Mouse (Mus musculus) liver, postnatal 0 days (tissue): ENCODE data around the gene Psmd3. TPM values are rescaled to one million over a fixed set of nuclear protein-coding genes. Genes with fewer than 3 reads are reported as not detected.

Source experiments
- ATAC-seq: fragments of 200-750 bp; cut with Nextera tagmentation; 2 replicates; pipeline ENCODE4 v1.8.0; 2017; ENCODE audit warnings: mild to moderate bottlenecking, moderate library complexity
- DNase-seq: peaks from one replicate; pipeline ENCODE4 v3.0.0-alpha.2; 2016
- H3K27ac ChIP-seq: fragments of 300-500 bp; sonication (generic); 2 replicates; pipeline ENCODE4 v1.5.1; 2014; ENCODE audit warnings: antibody characterized with exemption, moderate library complexity, mild to moderate bottlenecking, low read depth
- H3K27me3 ChIP-seq: fragments of 300-500 bp; sonication (generic); 2 replicates; pipeline ENCODE4 v1.6.1; 2014; ENCODE audit warnings: low read length, control low read depth, mixed read lengths; ENCODE audit not compliant: insufficient read depth
- H3K36me3 ChIP-seq: fragments of 300-500 bp; sonication (generic); replicated peaks from 2 replicates; pipeline ENCODE4 v1.6.1; 2014; ENCODE audit warnings: mild to moderate bottlenecking, control low read depth, low read length, moderate library complexity, mixed read lengths; ENCODE audit not compliant: insufficient read depth
- H3K4me1 ChIP-seq: fragments of 300-500 bp; sonication (generic); 2 replicates; pipeline ENCODE4 v1.6.1; 2014; ENCODE audit warnings: antibody characterized with exemption, mild to moderate bottlenecking, control low read depth; ENCODE audit not compliant: insufficient read depth
- H3K4me2 ChIP-seq: fragments of 300-500 bp; sonication (generic); 2 replicates; pipeline ENCODE4 v1.6.1; 2014; ENCODE audit warnings: low read depth, mild to moderate bottlenecking, low read length, moderate library complexity, mixed read lengths
- H3K4me3 ChIP-seq: fragments of 300-500 bp; sonication (generic); 2 replicates; pipeline ENCODE4 v1.5.1; 2014; ENCODE audit warnings: low read depth, low read length
- H3K9ac ChIP-seq: fragments of 300-500 bp; sonication (generic); replicated peaks from 2 replicates; pipeline ENCODE4 v1.6.1; 2014; ENCODE audit warnings: mild to moderate bottlenecking, moderate library complexity
- H3K9me3 ChIP-seq: fragments of 300-500 bp; sonication (generic); 2 replicates; pipeline ENCODE4 v1.6.1; 2016; ENCODE audit warnings: mild to moderate bottlenecking, control low read depth, low read length, mixed read lengths
- CTCF ChIP-seq: sonication (generic); IDR thresholded peaks from 2 replicates; pipeline ENCODE4 v1.5.1; 2016; ENCODE audit warnings: antibody characterized with exemption, low read depth
- EP300 ChIP-seq: IDR thresholded peaks from 2 replicates; pipeline ENCODE4 v1.6.1; 2016; ENCODE audit warnings: antibody characterized with exemption, low read depth, mild to moderate bottlenecking
- WGBS: fragments of 180-500 bp; shearing (Covaris S2); extraction: QIAGEN DNeasy Blood & Tissue Kit; methylation state at CpG from one replicate; pipeline ENCODE4 v1.1.7; 2014; ENCODE audit not compliant: insufficient replicate concordance; 5-methylcytosine and 5-hydroxymethylcytosine counted together
- polyA plus RNA-seq: library from polyadenylated mRNA; unstranded; fragments of >200 nt; fragmentation: Nextera tagmentation; extraction: Ambion mirVana; gene quantifications from 2 replicates; pipeline ENCODE4 v1.2.1, GENCODE M21; 2015

The Psmd3 gene
- polyA plus RNA-seq, 1 experiment from 2014 or later, result 71.0 TPM

DNA sequence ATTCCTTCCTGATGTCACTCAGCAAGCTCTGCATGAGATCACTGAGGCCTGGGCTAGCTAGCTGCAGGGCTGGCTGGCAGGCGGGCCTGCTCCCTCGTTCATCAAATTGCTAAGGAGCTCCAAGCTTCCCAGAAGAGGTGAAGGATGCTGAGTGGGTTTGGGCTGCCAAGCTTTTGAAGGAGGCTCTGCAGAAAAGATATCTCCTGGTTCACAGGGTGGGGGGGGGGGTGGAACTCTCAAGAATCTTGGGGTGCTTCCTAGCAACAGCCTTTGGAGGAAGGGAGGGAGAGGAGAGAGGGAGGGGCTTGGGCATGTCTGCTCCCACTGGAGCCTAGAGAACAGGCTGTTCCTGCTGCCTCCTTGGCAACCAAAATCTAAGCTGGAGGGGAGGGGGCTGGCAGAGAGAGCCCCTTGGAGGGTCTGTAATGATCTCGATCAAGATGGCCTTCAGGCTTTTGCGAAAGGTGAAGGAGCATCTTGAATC lies 56.1 kb downstream of the Psmd3 start:
- H3K9me3 ChIP-seq, result peaks cover 5% of the 10 kb centered on the region; the same call in 1 of the 2 replicates
- no peak overlapping the region for H3K9ac ChIP-seq
- 67% methylated on average over 4 of the region's 4 CpGs for WGBS

DNA sequence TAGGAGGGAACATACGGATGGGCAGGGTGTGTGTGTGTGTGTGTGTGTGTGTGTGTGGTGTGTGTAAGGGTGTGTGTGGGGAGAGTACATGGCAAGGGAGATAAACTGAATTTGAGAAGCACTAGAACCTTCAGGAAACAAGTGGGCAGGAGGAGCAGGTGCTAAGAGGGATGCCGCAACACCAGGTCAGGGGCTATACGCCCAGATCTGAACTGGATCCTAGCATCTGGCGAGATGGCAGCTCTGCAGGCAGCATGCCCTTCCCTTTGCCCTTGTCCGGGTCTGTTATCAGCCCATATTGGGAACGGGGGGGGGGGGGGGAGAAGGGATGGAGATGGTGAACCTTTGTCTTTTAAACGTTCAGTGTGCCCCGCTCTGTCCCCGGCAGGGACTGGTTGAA lies 56.6 kb downstream of the Psmd3 start:
- no peaks in the 10 kb centered on the region for H3K27me3 ChIP-seq
- H3K36me3 ChIP-seq, result no peaks in the 10 kb centered on the region
- peaks cover 31% of the 10 kb centered on the region for H3K4me1 ChIP-seq
- WGBS, result 44% methylated on average over 9 of the region's 9 CpGs
- no peak for ATAC-seq
- no peak overlapping the region for H3K9ac ChIP-seq
- H3K27ac ChIP-seq, result no peak overlapping the region
- DNase-seq, result no peak
- TF ChIP-seq EP300 (no peak), CTCF (no peak)
- no peak overlapping the region for H3K4me3 ChIP-seq
- peaks cover 5% of the 10 kb centered on the region; the same call in 1 of the 2 replicates for H3K9me3 ChIP-seq
- H3K4me2 ChIP-seq, result no peak overlapping the region

More for the DNA sequence above, 56.1 kb downstream of the Psmd3 start:
- Histone ChIP-seq H3K4me1 (peaks cover 27% of the 10 kb centered on the region), H3K4me2 (no peak overlapping the region), H3K27me3 (no peaks in the 10 kb centered on the region), H3K27ac (no peak overlapping the region), H3K4me3 (no peak overlapping the region), H3K36me3 (no peaks in the 10 kb centered on the region)
- no peak for DNase-seq
- no peak for TF ChIP-seq CTCF
- TF ChIP-seq EP300, result no peak
- ATAC-seq, result no peak

DNA sequence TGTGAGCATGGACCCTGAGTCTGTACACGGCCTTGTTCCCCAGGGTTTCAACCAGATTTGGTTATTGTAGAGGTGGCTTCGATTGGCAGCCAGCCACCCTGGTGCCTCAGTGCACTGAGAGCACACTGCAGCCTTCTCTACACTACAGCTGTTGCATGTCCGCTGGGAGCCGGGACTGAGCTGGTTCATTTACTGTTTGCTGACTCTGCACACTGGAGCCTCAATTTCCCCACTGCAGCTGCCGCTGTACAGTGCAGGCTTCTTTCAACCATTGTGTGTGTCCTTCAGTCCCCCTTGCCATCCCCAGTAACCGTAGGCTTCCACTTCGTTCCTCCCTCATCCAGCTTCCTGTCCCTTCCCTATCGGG lies 57.7 kb downstream of the Psmd3 start:
- Histone ChIP-seq H3K4me1 (peaks cover 38% of the 10 kb centered on the region), H3K4me3 (peak overlapping the region; percentile 99)
- 15% methylated on average over 8 of the region's 8 CpGs for WGBS

DNA sequence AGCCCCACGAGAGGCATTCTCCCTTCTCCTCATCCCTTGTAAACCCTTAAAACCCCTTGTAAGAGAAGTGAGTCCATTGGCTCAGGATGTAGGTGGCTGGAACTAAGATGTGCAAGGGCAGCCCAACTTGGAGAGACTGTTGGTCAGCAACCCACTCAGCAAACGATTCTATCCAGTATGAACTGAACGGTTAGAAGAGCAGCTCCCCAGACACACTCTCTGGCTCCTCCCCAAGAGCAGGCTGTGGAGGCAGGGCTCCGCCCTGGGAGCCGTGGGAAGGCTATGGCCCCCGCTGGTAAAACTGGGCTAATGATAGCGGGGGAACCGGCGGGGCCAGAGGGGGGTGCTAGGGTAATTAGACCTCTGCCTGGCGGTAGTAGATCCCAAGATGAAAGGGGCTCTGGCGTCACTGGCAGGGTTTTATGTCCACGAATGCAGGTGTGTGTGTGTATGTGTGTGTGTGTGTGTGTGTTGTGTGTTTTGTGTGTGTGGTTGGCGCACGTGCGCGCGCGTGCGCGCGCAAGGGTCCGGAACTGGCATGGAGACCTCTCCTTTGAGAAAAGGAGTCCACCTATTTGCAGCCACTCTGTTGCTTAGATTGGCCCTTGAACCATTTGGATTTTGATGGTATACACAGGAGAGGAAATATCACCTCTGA lies 58.2 kb downstream of the Psmd3 start, which contains the start of gene Thra:
Gene Thra (plus strand): TSS at position 246 of the 658 bp plus-strand sequence.
- TF ChIP-seq EP300 (0 out of 2 replicates have a peak, but pooled peaks have one; percentile 33), CTCF (peak; percentile 8; the same call in 1 of the 2 replicates)
- H3K4me2 ChIP-seq, result peak within 1 kb of the TSS; percentile 94
- DNase-seq (peak; percentile 75), ATAC-seq (peak; percentile 74)
- WGBS, result under 1% methylated on average over 22 of the region's 22 CpGs
- H3K27ac ChIP-seq, result peak within 1 kb of the TSS; percentile 95
- no peaks in the 10 kb centered on the region for H3K27me3 ChIP-seq
- H3K9me3 ChIP-seq, result no peaks in the 10 kb centered on the region
- H3K4me3 ChIP-seq, result peak within 1 kb of the TSS; percentile 99
- peak within 1 kb of the TSS; percentile 96 for H3K9ac ChIP-seq
- peaks cover 38% of the 10 kb centered on the region for H3K4me1 ChIP-seq
- H3K36me3 ChIP-seq, result no peaks in the 10 kb centered on the region

More for the DNA sequence above, 57.7 kb downstream of the Psmd3 start:
- no peaks in the 10 kb centered on the region for H3K9me3 ChIP-seq
- TF ChIP-seq CTCF, result no peak
- no peak for TF ChIP-seq EP300
- ATAC-seq, result no peak
- no peak for DNase-seq
- H3K27ac ChIP-seq, result peak overlapping the region; percentile 95
- H3K36me3 ChIP-seq, result no peaks in the 10 kb centered on the region
- peak overlapping the region; percentile 94 for H3K4me2 ChIP-seq
- no peaks in the 10 kb centered on the region for H3K27me3 ChIP-seq
- peak overlapping the region; percentile 96 for H3K9ac ChIP-seq

DNA sequence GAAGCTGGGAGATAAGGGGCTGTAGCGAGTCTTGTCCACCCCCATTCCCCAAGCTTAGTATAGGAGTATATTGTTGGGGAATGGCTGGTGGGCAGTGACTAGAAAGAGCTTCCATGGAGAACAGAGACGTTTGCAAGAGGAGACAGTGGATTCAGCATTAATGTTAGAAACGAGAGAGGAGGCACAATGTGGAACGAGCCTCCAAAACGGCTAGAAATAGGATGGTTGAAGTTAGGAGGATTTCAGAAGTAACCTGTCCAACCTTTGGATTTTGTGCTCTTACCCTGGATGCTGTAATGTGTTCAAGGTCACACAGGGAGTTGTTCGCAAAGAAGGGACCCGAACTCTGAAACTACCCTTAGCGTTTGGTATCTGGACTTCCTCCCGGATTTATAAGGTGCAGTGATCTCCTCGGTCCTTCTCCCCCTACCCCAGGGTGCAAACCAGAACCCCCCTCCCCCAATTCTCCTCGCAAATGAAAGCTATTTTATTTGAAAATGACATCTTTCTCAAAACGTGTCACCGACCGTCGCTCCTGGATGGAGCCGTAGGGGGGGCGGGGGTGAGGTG lies 58.8 kb downstream of the Psmd3 start:
- Histone ChIP-seq H3K9me3 (no peaks in the 10 kb centered on the region), H3K4me3 (peak overlapping the region; percentile 99), H3K4me2 (peak overlapping the region; percentile 94), H3K36me3 (no peaks in the 10 kb centered on the region), H3K9ac (peak overlapping the region; percentile 96), H3K4me1 (peaks cover 42% of the 10 kb centered on the region), H3K27me3 (no peaks in the 10 kb centered on the region), H3K27ac (peak overlapping the region; percentile 95)
- 0 out of 2 replicates have a peak, but pooled peaks have one; percentile 18 for ATAC-seq
- DNase-seq, result no peak
- TF ChIP-seq CTCF, result no peak
- no peak for TF ChIP-seq EP300
- under 1% methylated on average over 17 of the region's 17 CpGs for WGBS

DNA sequence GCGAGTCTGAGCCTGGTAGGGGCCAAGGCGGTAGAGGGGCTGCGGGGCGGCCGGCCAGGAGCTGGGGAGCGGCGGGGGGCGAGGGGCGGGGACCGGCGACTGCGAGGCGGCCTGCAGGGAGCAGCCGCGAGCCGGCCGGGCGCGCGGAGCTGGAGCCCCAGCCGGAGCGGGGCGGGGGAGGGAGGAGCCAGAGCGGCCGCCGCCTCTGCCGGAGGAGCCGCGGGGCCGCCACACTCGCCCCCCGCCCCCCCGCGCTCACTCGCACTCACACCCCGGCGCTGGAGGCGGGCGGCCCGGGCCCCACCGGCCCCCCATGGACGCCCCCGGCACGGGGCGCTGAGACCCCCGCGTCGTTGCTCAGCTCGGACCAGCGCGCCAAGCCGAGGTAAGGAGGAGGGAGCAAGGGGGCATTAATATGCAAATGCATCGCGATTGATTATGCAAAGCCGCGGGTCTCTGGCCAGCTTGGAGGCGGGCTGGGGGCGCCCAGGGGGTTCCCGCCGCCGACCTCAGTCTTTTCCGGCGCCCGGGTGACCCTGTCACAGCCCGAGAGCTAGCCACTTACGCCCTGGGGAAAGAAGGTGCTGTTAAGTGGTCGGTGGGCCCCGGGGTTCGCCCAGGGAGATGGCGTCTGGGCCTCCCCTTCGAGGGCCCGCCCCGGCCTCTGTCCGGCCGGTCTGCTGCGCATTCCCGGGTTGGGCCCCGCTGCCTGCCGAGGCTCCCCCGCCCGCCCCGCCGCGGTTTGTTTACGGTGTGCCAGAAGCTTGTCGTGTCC lies 59.5 kb downstream of the Psmd3 start:
- H3K4me3 ChIP-seq, result peak overlapping the region; percentile 99
- H3K36me3 ChIP-seq, result no peaks in the 10 kb centered on the region
- peaks cover 49% of the 10 kb centered on the region for H3K4me1 ChIP-seq
- TF ChIP-seq CTCF (peak; percentile 39), EP300 (no peak)
- peak; percentile 82 for ATAC-seq
- H3K9ac ChIP-seq, result peak overlapping the region; percentile 96
- DNase-seq, result peak; percentile 87
- H3K9me3 ChIP-seq, result no peaks in the 10 kb centered on the region
- no peaks in the 10 kb centered on the region for H3K27me3 ChIP-seq
- WGBS, result 1% methylated on average over 62 of the region's 86 CpGs
- H3K27ac ChIP-seq, result peak overlapping the region; percentile 95
- peak overlapping the region; percentile 94 for H3K4me2 ChIP-seq
